Mouse (Mus musculus): ENCODE data around the gene Sbno2.
"Not testable (repeated sequence)": the region's sequence is repeated elsewhere in the genome, so short reads cannot be mapped to it uniquely, and the experiment has no call there.

- TF ChIP-seq POLR2A (IDR thresholded peaks at IDR 0.05; ENCODE audit: borderline replicate concordance, insufficient read depth, low read length); CTCF (IDR thresholded peaks at IDR 0.05; ENCODE audit: borderline replicate concordance, insufficient read depth, low read depth, low read length): not testable (repeated sequence)
Observed at GRCm38 (mm10) chr10:80045364-80045763, 60.0 kb downstream of the Sbno2 start.
